Mouse (Mus musculus) hindbrain, embryonic 12.5 days (tissue): ENCODE measurements at regions not wholly inside any gene's neighbourhood (a gene's known extent, or its start where the extent isn't known, plus 50 kb on each side); places are given as distances from the start of the nearest gene placed in this dataset.

ENCODE experiments used
- ATAC-seq: fragments of 200-750 bp; cut with Nextera tagmentation; 2 replicates; pipeline ENCODE4 v1.8.0; 2017; ENCODE audit warnings: moderate TSS enrichment; ENCODE audit not compliant: low FRiP score
- H3K27ac ChIP-seq: fragments of 300-500 bp; sonication (generic); 2 replicates; pipeline ENCODE4 v1.5.1; 2016; ENCODE audit warnings: mild to moderate bottlenecking
- H3K27me3 ChIP-seq: fragments of 300-500 bp; sonication (generic); 2 replicates; pipeline ENCODE4 v1.6.1; 2016; ENCODE audit warnings: mild to moderate bottlenecking
- H3K36me3 ChIP-seq: fragments of 300-500 bp; sonication (generic); 2 replicates; pipeline ENCODE4 v1.6.1; 2016; ENCODE audit warnings: mild to moderate bottlenecking
- H3K4me1 ChIP-seq: fragments of 300-500 bp; sonication (generic); 2 replicates; pipeline ENCODE4 v1.6.1; 2016
- H3K4me2 ChIP-seq: fragments of 300-500 bp; sonication (generic); replicated peaks from 2 replicates; pipeline ENCODE4 v1.6.1; 2016; ENCODE audit warnings: mild to moderate bottlenecking
- H3K4me3 ChIP-seq: fragments of 300-500 bp; sonication (generic); 2 replicates; pipeline ENCODE4 v1.5.1; 2016; ENCODE audit warnings: mild to moderate bottlenecking
- H3K9ac ChIP-seq: fragments of 300-500 bp; sonication (generic); 2 replicates; pipeline ENCODE4 v1.6.1; 2016; ENCODE audit warnings: mild to moderate bottlenecking, moderate library complexity
- H3K9me3 ChIP-seq: fragments of 300-500 bp; sonication (generic); replicated peaks from 2 replicates; pipeline ENCODE4 v1.6.1; 2016; ENCODE audit warnings: mild to moderate bottlenecking
- WGBS: fragments of 180-500 bp; shearing (Covaris S2); methylation state at CpG from one replicate; pipeline ENCODE4 v1.1.7; 2016; 5-methylcytosine and 5-hydroxymethylcytosine counted together

DNA sequence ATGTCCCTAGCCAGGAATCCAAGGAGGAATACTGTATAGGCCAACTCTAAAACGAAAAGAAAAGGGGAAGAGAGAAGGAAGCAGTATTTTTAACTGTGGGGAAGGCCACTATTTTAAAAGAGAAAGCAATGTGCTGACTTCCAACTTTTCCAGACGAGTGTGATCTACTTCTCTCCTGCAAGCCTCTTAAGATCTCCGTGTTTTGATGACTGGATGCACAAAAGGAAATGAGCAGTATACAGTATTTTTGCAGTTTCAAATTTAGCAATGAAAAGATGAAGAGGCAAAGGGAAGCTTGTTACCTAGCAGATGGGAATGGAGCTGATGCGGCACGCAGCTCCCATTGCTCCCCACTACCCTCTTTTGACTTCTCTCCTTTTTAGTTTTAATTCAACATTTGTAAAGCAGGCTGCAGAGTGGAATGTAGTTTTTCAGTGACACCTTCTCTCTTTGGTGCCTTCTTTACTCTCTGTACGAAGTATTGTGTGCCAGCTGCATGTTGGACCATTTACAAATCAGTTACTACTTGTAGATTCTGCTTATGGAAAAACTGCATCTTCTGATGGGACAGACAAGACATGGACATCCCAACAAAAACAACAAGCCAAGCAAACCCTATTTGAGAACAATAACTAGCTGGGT is 287.2 kb downstream of the Usp25 start:
- 68% methylated on average over 6 of the region's 6 CpGs for WGBS
- H3K27me3 ChIP-seq, result no peaks in the 10 kb centered on the region
- H3K36me3 ChIP-seq, result no peaks in the 10 kb centered on the region
- H3K4me3 ChIP-seq, result no peak overlapping the region
- no peak for ATAC-seq
- H3K9me3 ChIP-seq, result no peaks in the 10 kb centered on the region
- H3K4me1 ChIP-seq, result no peaks in the 10 kb centered on the region
- no peak overlapping the region for H3K27ac ChIP-seq
- H3K4me2 ChIP-seq, result no peak overlapping the region
- no peak overlapping the region for H3K9ac ChIP-seq

DNA sequence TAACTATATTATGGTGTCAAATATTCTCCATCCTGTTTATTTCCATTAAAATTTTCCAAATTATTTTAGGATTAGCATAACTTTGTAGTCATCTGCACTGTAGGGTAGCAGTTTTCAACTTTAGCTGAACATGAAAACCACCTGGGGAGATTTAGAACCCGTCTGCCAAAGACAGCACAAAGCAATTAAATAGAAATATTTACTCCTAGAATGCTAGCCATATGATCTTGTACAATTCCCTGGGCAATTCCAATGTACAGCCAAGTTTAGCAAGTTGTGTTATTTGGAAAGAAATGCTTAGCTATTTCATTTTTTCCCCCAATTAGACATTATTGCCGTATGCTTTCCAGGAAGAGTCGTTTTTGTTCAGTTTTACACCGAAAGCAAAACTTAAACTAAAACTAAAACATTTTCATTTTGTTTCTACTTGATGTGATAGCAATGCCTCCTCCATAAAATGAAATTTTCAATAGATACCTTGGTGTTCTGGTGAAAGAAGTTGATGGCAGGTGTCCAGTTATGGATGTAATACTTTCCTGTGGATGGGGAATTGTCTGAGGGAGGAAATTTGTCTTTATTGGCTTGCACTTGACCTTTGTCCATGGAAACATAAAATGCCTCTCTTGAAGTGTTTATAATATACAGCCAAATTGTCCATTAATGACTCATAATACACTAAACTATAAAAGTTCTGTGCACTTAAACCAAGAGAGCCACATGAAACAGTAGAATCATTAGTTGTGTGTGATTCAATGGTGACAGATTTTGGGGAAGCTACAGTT is 282.3 kb downstream of the Usp25 start:
- H3K9ac ChIP-seq, result no peak overlapping the region
- no peak overlapping the region for H3K27ac ChIP-seq
- no peak overlapping the region for H3K4me3 ChIP-seq
- ATAC-seq, result no peak
- no peaks in the 10 kb centered on the region for H3K27me3 ChIP-seq
- H3K4me1 ChIP-seq, result no peaks in the 10 kb centered on the region
- no peak overlapping the region for H3K4me2 ChIP-seq
- 82% methylated on average over 4 of the region's 4 CpGs for WGBS
- H3K36me3 ChIP-seq, result no peaks in the 10 kb centered on the region
- no peaks in the 10 kb centered on the region for H3K9me3 ChIP-seq

DNA sequence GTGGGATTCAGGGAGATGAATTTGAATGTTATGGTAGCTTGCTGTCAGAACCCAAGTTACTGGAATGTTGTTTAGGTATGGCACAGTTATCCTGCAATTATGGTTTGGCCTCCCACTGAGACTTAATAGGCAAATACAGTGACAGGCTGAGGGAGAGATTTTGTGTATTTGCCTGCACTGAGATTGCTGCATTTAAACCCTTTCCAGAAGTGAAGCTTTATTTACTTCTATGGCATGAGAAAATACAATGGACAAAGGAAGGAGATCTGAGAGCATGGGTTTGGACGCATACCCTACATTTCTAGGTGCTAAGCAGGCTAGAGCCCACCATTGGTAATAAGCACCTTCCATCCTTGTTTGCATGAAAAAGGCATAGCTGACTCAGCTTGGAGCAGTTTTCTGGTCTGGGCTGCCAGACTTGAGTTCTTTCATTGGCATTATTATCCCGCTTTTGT is 278.8 kb downstream of the Usp25 start:
- Histone ChIP-seq H3K27ac (peak overlapping the region; percentile 66), H3K9ac (no peak overlapping the region), H3K9me3 (no peaks in the 10 kb centered on the region), H3K27me3 (no peaks in the 10 kb centered on the region), H3K36me3 (no peaks in the 10 kb centered on the region), H3K4me1 (no peaks in the 10 kb centered on the region), H3K4me2 (no peak overlapping the region), H3K4me3 (no peak overlapping the region)
- 80% methylated on average over 2 of the region's 2 CpGs for WGBS
- ATAC-seq, result no peak

DNA sequence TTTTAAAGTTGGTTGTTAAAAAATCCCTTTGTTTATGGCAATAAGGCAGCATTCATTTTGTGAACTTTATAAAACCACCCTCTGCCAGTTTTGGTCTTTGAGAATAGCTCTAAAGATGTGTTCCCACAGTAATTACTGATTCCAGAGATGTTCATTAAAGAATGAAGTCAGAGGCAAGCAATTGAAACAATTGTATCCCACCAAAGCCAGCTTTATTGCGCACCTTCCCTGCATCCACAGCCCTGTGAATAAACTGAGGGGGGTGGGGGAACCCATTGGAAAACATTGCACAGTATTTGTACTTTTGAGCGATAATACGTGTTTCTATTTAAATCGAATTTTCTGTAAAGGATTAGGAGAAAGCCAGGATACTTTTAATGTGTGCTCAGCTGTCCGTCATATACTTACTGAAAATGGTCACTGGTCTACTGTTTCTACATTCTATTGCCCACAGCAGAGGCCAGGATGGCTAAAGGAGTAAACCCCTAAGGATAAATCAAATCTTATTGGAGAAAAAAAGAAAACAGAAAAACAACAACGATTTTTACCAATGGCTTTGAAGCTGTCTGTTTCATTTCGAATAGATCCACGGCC is 278.3 kb downstream of the Usp25 start:
- H3K4me2 ChIP-seq, result no peak overlapping the region
- H3K36me3 ChIP-seq, result no peaks in the 10 kb centered on the region
- H3K4me3 ChIP-seq, result no peak overlapping the region
- H3K27ac ChIP-seq, result 0 out of 2 replicates have a peak overlapping the region, but pooled peaks have one; percentile 66
- WGBS, result 85% methylated on average over 8 of the region's 8 CpGs
- no peaks in the 10 kb centered on the region for H3K4me1 ChIP-seq
- no peak overlapping the region for H3K9ac ChIP-seq
- peak; percentile 58; the same call in 1 of the 2 replicates for ATAC-seq
- H3K9me3 ChIP-seq, result no peaks in the 10 kb centered on the region
- H3K27me3 ChIP-seq, result no peaks in the 10 kb centered on the region

DNA sequence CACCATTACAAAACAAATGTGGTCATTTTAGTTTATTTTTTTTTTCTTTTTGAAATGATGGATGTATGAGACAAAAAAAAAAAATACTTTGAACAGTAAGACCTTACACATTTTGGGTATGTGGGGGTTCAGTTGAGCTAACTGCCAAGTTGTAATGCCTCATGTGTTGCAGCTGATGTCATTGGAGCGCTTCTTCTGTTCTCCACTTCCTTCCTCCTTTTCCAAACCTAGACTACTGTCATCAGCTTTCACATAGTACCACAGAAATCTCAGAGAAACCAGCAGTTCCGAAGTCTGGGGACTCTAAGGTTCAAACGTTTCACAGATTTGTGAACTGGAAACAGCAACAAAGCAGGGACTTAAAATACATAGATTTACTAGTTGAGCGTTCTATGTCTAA is 270.7 kb downstream of the Usp25 start:
- Histone ChIP-seq H3K27ac (no peak overlapping the region), H3K9ac (no peak overlapping the region), H3K27me3 (no peaks in the 10 kb centered on the region), H3K36me3 (no peaks in the 10 kb centered on the region), H3K9me3 (no peaks in the 10 kb centered on the region), H3K4me2 (no peak overlapping the region), H3K4me1 (no peaks in the 10 kb centered on the region), H3K4me3 (no peak overlapping the region)
- 83% methylated on average over 4 of the region's 4 CpGs for WGBS
- ATAC-seq, result no peak

DNA sequence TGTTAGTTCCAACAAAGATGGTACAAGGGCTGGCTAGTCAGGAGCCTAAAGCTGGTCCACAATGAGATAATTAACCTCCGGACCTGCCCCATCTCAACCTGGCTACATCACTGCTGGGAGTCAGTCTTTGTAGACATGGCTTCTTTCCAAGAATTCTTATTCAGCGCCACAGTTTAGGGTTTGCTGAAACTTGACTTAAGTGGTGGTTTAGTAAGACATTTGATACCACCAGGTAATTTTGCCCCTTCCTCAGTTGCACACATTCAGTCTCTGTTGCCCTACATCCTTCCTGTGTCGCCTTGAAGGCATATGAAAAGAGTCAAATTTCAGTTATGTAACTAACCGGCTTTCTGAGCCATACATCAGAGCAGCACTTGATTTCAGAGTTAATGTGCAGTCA is 266.4 kb downstream of the Usp25 start:
- Histone ChIP-seq H3K27me3 (no peaks in the 10 kb centered on the region), H3K27ac (no peak overlapping the region), H3K4me3 (no peak overlapping the region), H3K9me3 (no peaks in the 10 kb centered on the region), H3K9ac (no peak overlapping the region), H3K36me3 (no peaks in the 10 kb centered on the region), H3K4me1 (no peaks in the 10 kb centered on the region), H3K4me2 (no peak overlapping the region)
- ATAC-seq, result no peak
- WGBS, result 69% methylated on average over 4 of the region's 4 CpGs

DNA sequence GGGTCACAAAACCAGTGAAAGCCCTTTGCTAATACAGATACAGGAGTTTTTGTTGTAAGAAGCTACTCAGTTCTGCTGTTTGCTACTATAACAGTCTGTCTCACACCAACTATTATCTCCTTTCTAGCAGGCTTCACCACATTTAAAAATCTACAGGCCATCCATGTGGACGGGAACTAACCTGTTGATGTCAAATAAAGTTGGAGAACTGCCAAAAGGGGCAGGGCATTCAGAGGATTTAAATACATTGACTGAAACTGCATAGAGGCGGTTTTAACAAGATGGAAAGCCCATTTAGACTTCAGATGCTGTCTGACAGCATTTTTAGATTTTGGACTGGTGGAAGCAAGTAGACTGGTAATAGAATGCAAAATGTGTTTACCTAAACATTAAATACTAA is 266.0 kb downstream of the Usp25 start:
- Histone ChIP-seq H3K9ac (no peak overlapping the region), H3K27me3 (no peaks in the 10 kb centered on the region), H3K4me1 (no peaks in the 10 kb centered on the region), H3K4me3 (no peak overlapping the region), H3K4me2 (no peak overlapping the region), H3K9me3 (no peaks in the 10 kb centered on the region), H3K27ac (no peak overlapping the region), H3K36me3 (no peaks in the 10 kb centered on the region)
- ATAC-seq, result no peak
- 67% methylated on average over 2 of the region's 2 CpGs for WGBS

DNA sequence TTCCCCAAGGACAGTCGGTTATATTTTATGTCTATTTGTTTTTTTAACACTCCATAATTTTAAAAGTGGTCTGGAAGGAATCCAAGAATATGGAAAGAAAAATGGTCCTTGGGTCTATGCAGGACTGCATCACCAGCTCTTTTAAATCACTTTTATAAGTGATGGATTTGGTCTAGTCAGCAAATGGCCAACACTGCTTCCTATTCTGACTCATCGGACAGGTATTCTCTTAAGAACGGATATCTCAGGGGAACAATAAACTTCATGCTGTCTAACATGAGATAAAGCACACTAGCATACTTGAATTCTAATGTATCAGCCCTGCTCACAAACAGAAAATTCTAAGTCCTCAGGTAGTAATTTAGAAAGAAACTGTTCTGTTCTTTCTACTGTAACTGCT is 259.8 kb downstream of the Usp25 start:
- no peak overlapping the region for H3K4me2 ChIP-seq
- H3K9ac ChIP-seq, result no peak overlapping the region
- no peak overlapping the region for H3K4me3 ChIP-seq
- no peaks in the 10 kb centered on the region for H3K36me3 ChIP-seq
- no peaks in the 10 kb centered on the region for H3K9me3 ChIP-seq
- ATAC-seq, result no peak
- H3K27ac ChIP-seq, result no peak overlapping the region
- no peaks in the 10 kb centered on the region for H3K4me1 ChIP-seq
- H3K27me3 ChIP-seq, result no peaks in the 10 kb centered on the region
- WGBS, result 90% methylated on average over 3 of the region's 3 CpGs

DNA sequence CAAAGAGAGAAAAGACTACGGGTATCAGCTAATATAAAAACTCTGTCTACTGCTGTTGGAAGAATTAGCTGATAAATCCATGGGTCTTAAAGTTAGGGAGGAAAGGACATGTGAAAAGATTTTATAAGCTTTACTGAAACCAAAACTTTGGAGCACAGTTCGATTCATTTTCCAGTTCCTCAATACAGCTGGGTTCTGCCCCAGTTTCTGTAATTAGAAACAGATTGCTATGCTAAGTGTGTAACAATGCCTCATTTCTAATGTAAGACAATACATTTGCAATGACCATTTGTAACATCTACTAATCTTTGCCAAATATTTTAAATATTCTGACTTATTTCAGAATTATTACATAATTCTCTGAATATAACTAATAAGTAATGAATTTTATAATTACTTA is 255.4 kb downstream of the Usp25 start:
- Histone ChIP-seq H3K4me2 (no peak overlapping the region), H3K27me3 (no peaks in the 10 kb centered on the region), H3K4me3 (no peak overlapping the region), H3K9ac (no peak overlapping the region), H3K9me3 (no peaks in the 10 kb centered on the region), H3K36me3 (no peaks in the 10 kb centered on the region), H3K27ac (no peak overlapping the region), H3K4me1 (0 out of 2 replicates have a peak, but pooled peaks cover 3% of the 10 kb centered on the region)
- no peak for ATAC-seq
- 80% methylated on average over 2 of the region's 2 CpGs for WGBS

DNA sequence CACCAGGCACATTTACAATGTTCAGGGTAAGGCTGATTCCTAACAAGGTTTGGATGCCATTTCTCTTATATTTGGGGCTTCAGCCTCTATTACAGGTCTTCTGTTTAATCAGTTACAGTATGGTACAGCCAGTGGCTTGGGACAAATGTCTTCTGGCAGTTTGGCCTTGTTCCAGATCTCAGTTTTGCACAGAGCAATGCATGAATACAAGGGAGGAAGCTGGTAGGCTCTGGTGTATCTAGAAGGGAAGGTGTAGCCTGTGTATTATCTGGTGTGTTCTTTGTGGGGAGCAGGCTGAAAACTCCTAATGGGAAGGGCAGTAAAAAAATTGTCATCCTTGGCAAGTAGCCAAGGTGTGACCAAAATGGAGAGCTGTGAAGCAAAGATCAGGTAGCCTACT is 254.2 kb downstream of the Usp25 start:
- no peak for ATAC-seq
- Histone ChIP-seq H3K27ac (no peak overlapping the region), H3K4me3 (no peak overlapping the region), H3K4me2 (no peak overlapping the region), H3K9me3 (no peaks in the 10 kb centered on the region), H3K9ac (no peak overlapping the region), H3K4me1 (0 out of 2 replicates have a peak, but pooled peaks cover 3% of the 10 kb centered on the region), H3K36me3 (no peaks in the 10 kb centered on the region), H3K27me3 (no peaks in the 10 kb centered on the region)

DNA sequence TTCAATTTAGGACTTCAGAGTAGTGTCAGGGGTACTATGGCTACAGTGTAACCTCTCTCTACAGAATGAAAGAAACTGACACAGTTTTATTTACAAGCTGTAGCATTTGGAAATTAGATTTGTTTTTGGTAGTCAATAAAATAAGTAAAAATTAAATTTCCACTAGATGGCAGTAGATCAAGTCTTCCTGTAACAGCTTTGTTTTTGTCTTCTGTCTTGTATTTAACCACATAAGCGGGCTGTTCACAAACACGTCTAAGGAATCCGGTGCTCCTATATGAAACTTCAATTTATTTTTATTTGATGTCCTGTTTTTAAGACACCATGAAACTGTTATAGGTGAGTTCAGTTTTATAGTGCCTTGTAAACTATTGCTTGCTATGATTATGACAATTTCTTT is 238.8 kb downstream of the Usp25 start:
- H3K9ac ChIP-seq, result no peak overlapping the region
- H3K27me3 ChIP-seq, result no peaks in the 10 kb centered on the region
- no peaks in the 10 kb centered on the region for H3K4me1 ChIP-seq
- WGBS, result 56% methylated on average over 3 of the region's 3 CpGs
- no peak overlapping the region for H3K27ac ChIP-seq
- H3K4me2 ChIP-seq, result no peak overlapping the region
- H3K36me3 ChIP-seq, result no peaks in the 10 kb centered on the region
- no peak overlapping the region for H3K4me3 ChIP-seq
- no peaks in the 10 kb centered on the region for H3K9me3 ChIP-seq
- ATAC-seq, result no peak

DNA sequence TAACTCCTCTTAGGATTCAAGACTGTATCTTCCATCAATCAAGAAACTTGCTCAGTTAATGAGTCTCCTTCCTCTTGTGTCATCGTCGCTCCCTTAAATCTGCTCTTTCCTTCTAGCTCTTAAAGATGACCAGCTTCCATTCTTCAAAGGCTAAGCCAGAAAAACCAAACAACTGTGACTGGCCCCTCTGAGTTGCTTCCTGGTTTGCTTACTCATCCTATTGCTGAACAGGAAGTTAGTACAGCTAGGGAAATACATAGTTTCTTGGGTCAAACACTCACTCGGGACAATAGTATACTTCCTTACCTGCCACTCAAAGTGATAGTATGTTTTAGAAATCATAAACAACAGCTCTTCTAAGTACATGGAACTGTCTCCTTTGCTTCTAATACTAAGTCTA is 237.9 kb downstream of the Usp25 start:
- no peaks in the 10 kb centered on the region for H3K9me3 ChIP-seq
- WGBS, result 77% methylated on average over 3 of the region's 3 CpGs
- no peaks in the 10 kb centered on the region for H3K36me3 ChIP-seq
- no peak overlapping the region for H3K27ac ChIP-seq
- no peak for ATAC-seq
- H3K4me2 ChIP-seq, result no peak overlapping the region
- no peak overlapping the region for H3K4me3 ChIP-seq
- no peaks in the 10 kb centered on the region for H3K27me3 ChIP-seq
- no peak overlapping the region for H3K9ac ChIP-seq
- no peaks in the 10 kb centered on the region for H3K4me1 ChIP-seq

DNA sequence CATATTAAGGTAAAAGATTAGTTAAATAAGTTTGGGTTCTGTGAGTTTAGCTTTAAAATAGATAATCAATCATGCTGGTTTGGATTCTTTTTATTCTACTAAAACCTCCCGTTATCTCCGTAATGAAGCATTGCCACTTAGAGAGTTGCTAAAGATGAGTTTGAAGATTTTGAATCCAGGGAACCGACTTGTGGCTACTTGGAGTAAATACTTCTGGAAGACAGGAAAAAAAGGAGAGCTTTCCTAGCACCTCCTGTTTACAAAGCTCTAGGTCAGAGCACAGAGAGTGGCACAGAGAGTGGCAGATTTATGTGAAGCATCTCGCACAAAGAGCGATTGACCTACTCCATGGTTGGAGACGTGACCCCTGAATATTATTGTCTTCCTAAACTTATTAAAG is 227.4 kb downstream of the Usp25 start:
- Histone ChIP-seq H3K4me2 (no peak overlapping the region), H3K4me3 (no peak overlapping the region), H3K27me3 (no peaks in the 10 kb centered on the region), H3K4me1 (peaks cover 19% of the 10 kb centered on the region), H3K27ac (no peak overlapping the region), H3K36me3 (no peaks in the 10 kb centered on the region), H3K9me3 (no peaks in the 10 kb centered on the region), H3K9ac (no peak overlapping the region)
- WGBS, result 72% methylated on average over 6 of the region's 6 CpGs
- no peak for ATAC-seq
